Mouse (Mus musculus): Measurements from ENCODE around the gene 1700021F05Rik. TPM values are rescaled to one million over a fixed set of nuclear protein-coding genes. Genes with fewer than 3 reads are reported as not detected.
"Not testable (repeated sequence)": the region's sequence is repeated elsewhere in the genome, so short reads cannot be mapped to it uniquely, and the experiment has no call there.

1700021F05Rik gene
- polyA plus RNA-seq, 1 experiment from 2014 or later, result 27.5 TPM

- H3K27ac ChIP-seq (replicated peaks), result peak overlapping the region; percentile 74
- WGBS (ENCODE audit: insufficient replicate concordance), result 14% methylated on average over 12 of the region's 12 CpGs
- peak overlapping the region; percentile 89 for H3K9ac ChIP-seq
Measured at GRCm38 (mm10) chr10:43539746-43540310, 966 bp downstream of the 1700021F05Rik start.

GRCm38 (mm10) chr10:43538831-43539230 lies 2.0 kb downstream of the 1700021F05Rik start:
- no peak for ATAC-seq (ENCODE audit: insufficient read depth)
- Histone ChIP-seq H3K4me3 (replicated peaks) (no peak overlapping the region), H3K9me3 (replicated peaks) (no peaks in the 10 kb centered on the region), H3K27me3 (no peaks in the 10 kb centered on the region), H3K27ac (replicated peaks) (0 out of 2 replicates have a peak overlapping the region, but pooled peaks have one; percentile 4), H3K36me3 (replicated peaks) (0 out of 2 replicates have a peak, but pooled peaks cover 4% of the 10 kb centered on the region), H3K4me1 (replicated peaks) (peaks cover 36% of the 10 kb centered on the region), H3K4me2 (peak overlapping the region; percentile 76; the same call in 1 of the 2 replicates), H3K9ac (no peak overlapping the region)
- WGBS (ENCODE audit: insufficient replicate concordance), result 76% methylated on average over 5 of the region's 5 CpGs

More at GRCm38 (mm10) chr10:43539746-43540310, 966 bp downstream of the 1700021F05Rik start:
- Histone ChIP-seq H3K4me2 (peak overlapping the region; percentile 76), H3K4me3 (replicated peaks) (peak overlapping the region; percentile 87), H3K27me3 (no peaks in the 10 kb centered on the region), H3K36me3 (replicated peaks) (0 out of 2 replicates have a peak, but pooled peaks cover 4% of the 10 kb centered on the region), H3K9me3 (replicated peaks) (no peaks in the 10 kb centered on the region), H3K4me1 (replicated peaks) (peaks cover 33% of the 10 kb centered on the region)
- ATAC-seq (ENCODE audit: insufficient read depth), result no peak

- no peaks in the 10 kb centered on the region for H3K27me3 ChIP-seq
- ATAC-seq (ENCODE audit: insufficient read depth), result no peak
- peaks cover 36% of the 10 kb centered on the region for H3K4me1 ChIP-seq (replicated peaks)
- no peak overlapping the region for H3K4me2 ChIP-seq
- no peak overlapping the region for H3K4me3 ChIP-seq (replicated peaks)
- no peak overlapping the region for H3K9ac ChIP-seq
- no peak overlapping the region for H3K27ac ChIP-seq (replicated peaks)
- H3K9me3 ChIP-seq (replicated peaks), result no peaks in the 10 kb centered on the region
- WGBS (ENCODE audit: insufficient replicate concordance), result 81% methylated on average over 7 of the region's 7 CpGs
- peaks cover 11% of the 10 kb centered on the region; the same call in 1 of the 2 replicates for H3K36me3 ChIP-seq (replicated peaks)
Measured at GRCm38 (mm10) chr10:43537652-43538051, 3.1 kb downstream of the 1700021F05Rik start.

DNA sequence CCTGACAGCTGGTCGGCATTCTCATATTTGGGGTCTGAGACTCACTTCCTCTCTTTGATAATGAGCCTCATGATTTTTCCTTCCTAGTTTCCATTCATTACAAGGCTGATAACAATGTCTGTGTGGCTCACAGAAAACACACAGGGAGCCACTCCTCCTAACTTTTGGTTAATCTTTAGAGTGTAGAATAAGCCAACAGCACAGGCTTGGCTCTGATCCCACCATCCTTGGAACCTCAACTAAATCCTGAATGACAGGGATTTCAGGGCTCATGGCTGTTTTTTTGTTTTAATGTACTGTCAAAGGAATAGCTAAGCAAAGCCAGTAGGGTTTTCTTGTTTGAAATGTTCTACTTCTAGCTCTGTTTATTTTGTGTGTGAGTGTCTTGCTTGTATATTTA lies 6.4 kb downstream of the 1700021F05Rik start:
- Histone ChIP-seq H3K27ac (replicated peaks) (no peak overlapping the region), H3K27me3 (no peaks in the 10 kb centered on the region), H3K36me3 (replicated peaks) (peaks cover 42% of the 10 kb centered on the region), H3K4me2 (no peak overlapping the region), H3K9me3 (replicated peaks) (no peaks in the 10 kb centered on the region), H3K4me3 (replicated peaks) (no peak overlapping the region), H3K4me1 (replicated peaks) (peaks cover 21% of the 10 kb centered on the region), H3K9ac (no peak overlapping the region)
- WGBS (ENCODE audit: insufficient replicate concordance), result 15% methylated on average over 1 of the region's 1 CpGs
- no peak for ATAC-seq (ENCODE audit: insufficient read depth)

DNA sequence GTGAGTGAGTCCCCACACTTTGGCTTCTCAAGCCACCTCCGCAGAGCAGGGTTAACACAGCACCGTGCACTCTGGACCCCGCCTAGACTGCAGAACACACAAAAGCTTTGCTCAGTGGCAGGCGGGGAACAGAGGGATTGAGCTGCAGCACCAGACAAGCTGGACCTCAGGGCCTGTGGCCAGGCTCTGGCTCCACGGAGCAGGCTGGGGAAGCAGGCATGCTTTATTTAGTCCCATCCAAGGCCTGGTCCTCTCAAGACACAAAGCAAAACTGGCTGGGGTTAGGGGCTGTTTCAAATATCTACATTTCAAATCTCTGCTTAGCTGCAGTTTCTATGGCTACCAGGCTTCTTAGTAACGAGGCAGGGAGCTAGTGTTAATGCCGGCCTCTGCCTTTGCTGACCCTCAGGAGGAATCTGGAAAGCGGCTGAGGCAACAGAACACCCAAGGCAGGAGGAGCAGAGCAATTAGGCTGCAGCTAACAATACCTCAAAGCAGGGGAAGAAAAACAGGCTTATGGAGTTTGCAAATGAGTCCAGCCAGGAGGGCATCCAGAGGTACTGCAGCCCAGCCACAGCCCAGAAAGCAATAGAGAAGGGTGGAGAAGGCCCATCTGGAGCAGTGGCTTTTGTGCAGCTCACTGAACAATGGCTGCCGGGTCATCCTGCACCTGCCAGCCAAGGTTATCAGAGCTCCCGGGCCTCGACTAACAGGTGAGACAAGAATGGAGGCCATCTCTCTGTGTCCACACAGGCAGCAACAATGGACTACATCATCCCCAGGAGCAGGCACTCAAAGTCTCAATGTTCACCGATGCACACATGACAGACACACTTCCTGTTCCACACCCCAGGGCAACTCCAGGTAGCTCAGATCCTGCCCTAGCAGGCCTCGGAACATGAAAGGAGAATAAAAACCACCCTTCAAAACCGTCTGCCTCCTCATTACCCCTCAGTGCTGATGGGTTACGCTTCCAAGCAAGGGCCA lies 13.2 kb downstream of the 1700021F05Rik start:
- no peak overlapping the region for H3K4me3 ChIP-seq (replicated peaks)
- H3K27me3 ChIP-seq, result no peaks in the 10 kb centered on the region
- peak; percentile 67 for ATAC-seq (ENCODE audit: insufficient read depth)
- peaks cover 16% of the 10 kb centered on the region for H3K4me1 ChIP-seq (replicated peaks)
- WGBS (ENCODE audit: insufficient replicate concordance), result 55% methylated on average over 15 of the region's 15 CpGs
- H3K27ac ChIP-seq (replicated peaks), result no peak overlapping the region; the same call in 1 of the 2 replicates
- no peak overlapping the region for H3K4me2 ChIP-seq
- H3K9me3 ChIP-seq (replicated peaks), result no peaks in the 10 kb centered on the region
- peaks cover 41% of the 10 kb centered on the region for H3K36me3 ChIP-seq (replicated peaks)
- H3K9ac ChIP-seq, result no peak overlapping the region

DNA sequence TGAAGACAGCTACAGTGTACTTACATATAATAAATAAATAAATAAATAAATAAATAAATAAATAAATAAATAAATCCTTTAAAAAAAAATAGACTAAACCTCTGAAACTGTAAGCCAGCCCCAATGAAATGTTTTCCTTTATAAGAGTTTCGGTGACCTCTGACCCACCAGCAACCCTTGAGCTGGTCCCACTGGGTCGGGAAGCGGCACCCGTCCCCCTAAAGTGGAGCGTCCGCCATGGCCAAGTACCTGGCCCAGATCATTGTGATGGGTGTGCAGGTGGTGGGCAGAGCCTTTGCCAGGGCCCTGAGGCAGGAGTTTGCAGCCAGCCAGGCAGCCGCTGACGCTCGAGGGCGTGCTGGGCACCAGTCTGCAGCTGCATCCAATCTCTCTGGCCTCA lies 16.9 kb downstream of the 1700021F05Rik start, which contains the start of gene Gm9803:
Gene Gm9803, plus strand, starts transcription at position 154 of the 400 bp plus-strand sequence.
- not testable (repeated sequence) for H3K9ac ChIP-seq; H3K27me3 ChIP-seq; H3K36me3 ChIP-seq (replicated peaks); H3K9me3 ChIP-seq (replicated peaks); H3K27ac ChIP-seq (replicated peaks); ATAC-seq (ENCODE audit: insufficient read depth); H3K4me2 ChIP-seq; H3K4me3 ChIP-seq (replicated peaks)
- H3K4me1 ChIP-seq (replicated peaks), result peaks cover 18% of the 10 kb centered on the region
- 82% methylated on average over 10 of the region's 10 CpGs for WGBS (ENCODE audit: insufficient replicate concordance)

- 0 out of 2 replicates have a peak, but pooled peaks cover 6% of the 10 kb centered on the region for H3K4me1 ChIP-seq (replicated peaks)
- no peak overlapping the region for H3K9ac ChIP-seq
- no peaks in the 10 kb centered on the region for H3K9me3 ChIP-seq (replicated peaks)
- H3K36me3 ChIP-seq (replicated peaks), result peaks cover 1% of the 10 kb centered on the region; the same call in 1 of the 2 replicates
- H3K4me3 ChIP-seq (replicated peaks), result no peak overlapping the region
- no peak for ATAC-seq (ENCODE audit: insufficient read depth)
- H3K27ac ChIP-seq (replicated peaks), result no peak overlapping the region
- no peak overlapping the region for H3K4me2 ChIP-seq
- H3K27me3 ChIP-seq, result no peaks in the 10 kb centered on the region
- WGBS (ENCODE audit: insufficient replicate concordance), result 71% methylated on average over 2 of the region's 2 CpGs
Measured at GRCm38 (mm10) chr10:43519977-43520376, 20.8 kb downstream of the 1700021F05Rik start.

DNA sequence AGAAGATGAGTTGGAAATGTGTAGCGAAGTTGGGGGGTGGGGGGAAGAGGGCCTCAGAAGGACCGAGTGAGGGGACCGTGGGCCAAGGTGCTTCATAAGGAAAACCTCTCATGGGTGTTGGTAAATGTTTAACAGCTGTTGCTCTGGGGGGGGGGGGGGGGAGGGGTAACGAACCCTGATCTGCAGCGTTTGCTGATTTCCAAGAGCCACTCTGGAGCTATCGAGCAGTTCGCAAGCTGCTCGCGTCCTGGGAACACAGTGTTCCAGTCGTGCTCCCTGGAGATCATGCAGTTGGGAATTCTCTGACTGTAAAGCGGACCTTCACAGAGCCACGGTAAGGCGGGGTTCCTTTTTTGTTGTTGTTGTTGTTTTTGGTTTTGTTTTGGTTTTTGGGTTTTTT lies 22.4 kb downstream of the 1700021F05Rik start:
- ATAC-seq (ENCODE audit: insufficient read depth), result peak; percentile 53; the same call in 1 of the 2 replicates
- Histone ChIP-seq H3K4me3 (replicated peaks) (0 out of 2 replicates have a peak overlapping the region, but pooled peaks have one; percentile 11), H3K27me3 (no peaks in the 10 kb centered on the region), H3K9ac (no peak overlapping the region), H3K9me3 (replicated peaks) (no peaks in the 10 kb centered on the region), H3K4me1 (replicated peaks) (peaks cover 4% of the 10 kb centered on the region; the same call in 1 of the 2 replicates), H3K4me2 (no peak overlapping the region; the same call in 1 of the 2 replicates), H3K27ac (replicated peaks) (0 out of 2 replicates have a peak overlapping the region, but pooled peaks have one; percentile 41), H3K36me3 (replicated peaks) (no peaks in the 10 kb centered on the region)
- WGBS (ENCODE audit: insufficient replicate concordance), result 76% methylated on average over 13 of the region's 13 CpGs

DNA sequence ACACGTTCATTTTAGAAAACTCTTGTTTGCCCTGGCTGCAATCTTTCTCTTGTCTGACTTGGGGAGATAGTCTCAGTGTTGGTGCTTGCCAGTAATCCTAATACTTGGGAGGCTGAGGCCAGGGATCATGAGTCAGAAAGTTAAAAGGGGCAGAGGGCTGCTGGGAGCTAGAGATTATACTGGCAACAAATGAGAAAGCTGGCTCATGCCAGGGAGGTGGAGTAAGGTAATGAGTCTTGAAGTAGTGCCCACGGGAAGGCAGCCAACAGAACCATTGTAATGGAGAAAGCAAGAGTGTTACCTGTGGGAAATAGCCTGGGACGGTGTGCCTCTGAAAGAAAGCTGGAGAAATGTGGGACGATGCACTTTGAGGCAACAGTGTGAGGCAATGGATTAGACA lies 23.0 kb downstream of the 1700021F05Rik start:
- Histone ChIP-seq H3K4me1 (replicated peaks) (peaks cover 5% of the 10 kb centered on the region; the same call in 1 of the 2 replicates), H3K4me2 (no peak overlapping the region), H3K27ac (replicated peaks) (0 out of 2 replicates have a peak overlapping the region, but pooled peaks have one; percentile 16), H3K9me3 (replicated peaks) (no peaks in the 10 kb centered on the region), H3K9ac (no peak overlapping the region), H3K36me3 (replicated peaks) (no peaks in the 10 kb centered on the region), H3K27me3 (no peaks in the 10 kb centered on the region), H3K4me3 (replicated peaks) (no peak overlapping the region)
- 62% methylated on average over 4 of the region's 4 CpGs for WGBS (ENCODE audit: insufficient replicate concordance)
- no peak for ATAC-seq (ENCODE audit: insufficient read depth)

GRCm38 (mm10) chr10:43516992-43517660 lies 23.7 kb downstream of the 1700021F05Rik start:
- Histone ChIP-seq H3K4me1 (replicated peaks) (peaks cover 5% of the 10 kb centered on the region; the same call in 1 of the 2 replicates), H3K27ac (replicated peaks) (0 out of 2 replicates have a peak overlapping the region, but pooled peaks have one; percentile 16)

More at GRCm38 (mm10) chr10:43516992-43517660, 23.7 kb downstream of the 1700021F05Rik start:
- 0 out of 2 replicates have a peak, but pooled peaks have one; percentile 28 for ATAC-seq (ENCODE audit: insufficient read depth)
- no peaks in the 10 kb centered on the region for H3K9me3 ChIP-seq (replicated peaks)
- H3K27me3 ChIP-seq, result no peaks in the 10 kb centered on the region
- H3K36me3 ChIP-seq (replicated peaks), result peaks cover 2% of the 10 kb centered on the region; the same call in 1 of the 2 replicates
- H3K9ac ChIP-seq, result no peak overlapping the region
- no peak overlapping the region for H3K4me2 ChIP-seq
- no peak overlapping the region for H3K4me3 ChIP-seq (replicated peaks)
- WGBS (ENCODE audit: insufficient replicate concordance), result 60% methylated on average over 6 of the region's 6 CpGs
